Mouse (Mus musculus) liver, adult 2 months (tissue): Measurements from ENCODE around the gene Vav2.

ENCODE experiments used
- CTCF ChIP-seq: fragments of 200-500 bp; IDR thresholded peaks from 2 replicates; pipeline ENCODE4 v1.5.1; 2011; ENCODE audit warnings: low read depth, low read length, control low read depth
- POLR2A ChIP-seq: fragments of 200-500 bp; IDR thresholded peaks from 2 replicates; pipeline ENCODE4 v1.6.1; 2011; ENCODE audit warnings: low read length, control low read depth; ENCODE audit not compliant: insufficient read depth; ENCODE audit errors: extremely low read depth

DNA sequence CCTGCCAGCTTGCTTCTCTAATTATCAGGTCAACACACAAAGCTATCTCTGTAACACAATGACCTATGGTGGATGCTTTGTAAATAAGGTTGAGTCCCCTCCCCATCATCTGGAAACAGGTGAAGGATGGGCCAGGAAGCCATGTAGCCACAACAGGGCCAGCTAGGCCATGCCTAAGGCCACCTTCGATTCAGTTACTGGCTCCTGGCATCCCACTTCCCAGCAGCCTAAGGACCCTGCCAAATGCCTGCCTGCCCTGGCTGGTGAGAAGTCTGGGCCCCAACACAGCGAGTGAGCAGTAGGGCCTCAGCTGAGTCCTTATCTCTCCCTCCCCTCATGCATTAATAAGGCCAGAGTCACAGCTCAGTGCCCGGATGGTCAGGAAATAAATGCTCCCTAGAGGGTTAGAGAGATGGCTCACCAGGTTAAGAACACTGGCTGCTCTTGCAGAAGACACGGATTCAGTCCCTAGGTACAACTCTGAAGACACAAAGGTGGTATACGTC, 9.1 kb downstream of the Vav2 start:
- no peak for TF ChIP-seq POLR2A
- TF ChIP-seq CTCF = no peak
